Mouse (Mus musculus): Measurements from ENCODE around the gene Rilp.

DNA sequence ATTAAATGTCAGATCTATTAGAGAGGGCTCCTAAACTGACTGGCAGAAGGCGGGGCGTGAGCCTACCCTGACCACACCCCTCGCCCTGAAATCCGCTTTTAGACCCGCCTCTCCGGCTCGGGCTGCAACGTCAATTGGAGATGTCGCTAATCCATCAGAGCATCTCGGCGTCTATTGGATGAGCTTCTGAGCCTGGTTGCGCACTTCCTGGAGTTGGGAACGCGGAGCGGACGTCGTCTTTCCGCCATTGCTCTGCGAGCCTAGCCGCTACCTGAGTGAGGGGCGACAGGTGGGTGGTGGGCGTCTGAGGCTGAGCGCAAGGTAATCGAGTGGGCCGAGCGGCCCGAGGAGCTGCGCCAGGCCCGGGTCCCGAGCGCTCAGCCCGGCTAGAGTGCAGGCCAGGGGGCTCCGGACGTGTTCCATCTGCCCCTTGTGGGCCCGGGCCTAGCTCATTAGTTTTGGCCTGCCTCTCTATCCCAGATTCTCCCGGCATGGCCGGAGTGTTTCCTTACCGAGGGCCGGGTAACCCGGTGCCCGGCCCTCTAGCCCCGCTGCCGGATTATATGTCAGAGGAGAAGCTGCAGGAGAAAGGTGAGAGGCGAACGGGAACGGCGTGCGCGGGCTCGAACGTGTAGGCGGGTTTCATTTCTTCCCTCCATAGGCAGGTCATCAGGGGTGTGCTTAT is 23.2 kb upstream of the Rilp start, which contains the start of gene Prpf8:
- TF ChIP-seq CTCF (IDR thresholded peaks at IDR 0.05; ENCODE audit: low read depth, low read length): no peak
- TF ChIP-seq TAL1 (conservative IDR thresholded peaks at IDR 0.05; ENCODE audit: low read depth, low read length): no peak
- no peak for TF ChIP-seq POLR2AphosphoS5 (IDR thresholded peaks at IDR 0.05; ENCODE audit: insufficient replicate concordance, low read depth, low read length)
- TF ChIP-seq GATA1 (IDR thresholded peaks at IDR 0.05; ENCODE audit: borderline replicate concordance, low read length): no peak
- TF ChIP-seq GATA2 (IDR thresholded peaks at IDR 0.05; ENCODE audit: borderline replicate concordance, low read depth, low read length): no peak

All from G1E (cell line).